24 mouse cellular contexts compared by ENCODE assay signal in the genomic region with DNA sequence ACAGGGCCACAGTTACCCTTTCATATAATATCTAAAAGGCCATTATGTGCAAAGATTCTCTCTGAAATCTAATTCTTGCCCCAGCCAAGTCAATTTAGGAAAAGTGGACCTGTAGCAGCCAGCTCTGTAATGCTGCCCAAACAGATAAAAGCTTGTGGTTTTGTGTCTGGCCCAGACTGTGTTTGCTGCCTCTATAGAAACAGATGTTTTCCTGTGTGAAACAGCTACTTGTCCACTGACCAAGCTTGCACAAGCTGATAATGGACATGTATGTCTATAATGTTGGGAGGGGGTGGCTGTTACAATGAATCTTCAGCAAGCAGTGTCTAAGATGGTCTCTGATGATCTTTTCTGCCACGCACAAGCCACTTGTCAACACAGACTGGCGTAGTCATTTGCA.
"Had no signal": no experiment of that assay in that cellular context is flagged by ENCODE, and none has a peak within 500 bp of the region (broad histone marks: within the 10 kb centered on the region; RNA-seq: fewer than 3 reads in every experiment).

No protein-coding gene starts in this region.

- H3K4me3 ChIP-seq: intestine, embryonic 15.5 days; kidney, embryonic 15.5 days; left cerebral cortex, adult 2 months; limb, embryonic 12.5 days; limb, embryonic 15.5 days; midbrain, embryonic 12.5 days; midbrain, embryonic 15.5 days; neural tube, embryonic 13.5 days; stomach, embryonic 15.5 days had no signal

- H3K4me2 ChIP-seq: intestine, embryonic 15.5 days; kidney, embryonic 15.5 days; limb, embryonic 12.5 days; limb, embryonic 15.5 days; liver, embryonic 11.5 days; midbrain, embryonic 12.5 days; midbrain, embryonic 15.5 days; neural tube, embryonic 13.5 days; stomach, embryonic 15.5 days had no signal

- H3K27me3 ChIP-seq: intestine, embryonic 15.5 days; kidney, embryonic 15.5 days; limb, embryonic 12.5 days; limb, embryonic 15.5 days; midbrain, embryonic 12.5 days; midbrain, embryonic 15.5 days; neural tube, embryonic 13.5 days; stomach, embryonic 15.5 days had no signal

- H3K9me3 ChIP-seq: intestine, embryonic 15.5 days; kidney, embryonic 15.5 days; limb, embryonic 12.5 days; limb, embryonic 15.5 days; midbrain, embryonic 12.5 days; midbrain, embryonic 15.5 days; neural tube, embryonic 13.5 days; stomach, embryonic 15.5 days had no signal

- H3K27ac ChIP-seq: intestine, embryonic 15.5 days; kidney, embryonic 15.5 days; left cerebral cortex, adult 2 months; limb, embryonic 12.5 days; limb, embryonic 15.5 days; liver, embryonic 14.5 days; macrophage; midbrain, embryonic 12.5 days; midbrain, embryonic 15.5 days; neural tube, embryonic 13.5 days; stomach, embryonic 15.5 days had no signal

- H3K36me3 ChIP-seq: intestine, embryonic 15.5 days; kidney, embryonic 15.5 days; limb, embryonic 12.5 days; limb, embryonic 15.5 days; midbrain, embryonic 12.5 days; midbrain, embryonic 15.5 days; neural tube, embryonic 13.5 days; stomach, embryonic 15.5 days had no signal

- H3K9ac ChIP-seq: intestine, embryonic 15.5 days; kidney, embryonic 15.5 days; limb, embryonic 12.5 days; limb, embryonic 15.5 days; liver, embryonic 14.5 days; liver, postnatal 0 days; midbrain, embryonic 12.5 days; midbrain, embryonic 15.5 days; neural tube, embryonic 13.5 days; stomach, embryonic 15.5 days had no signal

- H3K4me1 ChIP-seq: intestine, embryonic 15.5 days; kidney, embryonic 15.5 days; limb, embryonic 12.5 days; limb, embryonic 15.5 days; midbrain, embryonic 12.5 days; midbrain, embryonic 15.5 days; neural tube, embryonic 13.5 days; stomach, embryonic 15.5 days had no signal

- ATAC-seq: intestine, embryonic 15.5 days; liver, postnatal 0 days; midbrain, embryonic 15.5 days had no signal

- DNase-seq: kidney, adult 11 months; kidney, adult 8-10 months; kidney, postnatal 10 days; kidney, postnatal 4 days; layer of hippocampus, postnatal 36 days; left cerebral cortex, postnatal 4 days; liver, postnatal 0 days; lung, postnatal 14 days; retina, postnatal 1 day; right cerebral cortex, postnatal 25 days; spleen, adult 18-20 months; thymus, postnatal 25 days had no signal
